Mouse (Mus musculus) thymus, adult 2 months (tissue): ENCODE measurements around the gene 4931428F04Rik. TPM values are rescaled to one million over a fixed set of nuclear protein-coding genes. Genes with fewer than 3 reads are reported as not detected.

Source experiments
- DNase-seq: peaks from one replicate; pipeline ENCODE4 v3.0.0; 2021
- H3K27ac ChIP-seq: fragments of 200-500 bp; 2 replicates; pipeline ENCODE4 v1.5.1; 2012; ENCODE audit warnings: low read length, control low read depth; ENCODE audit not compliant: control insufficient read depth, insufficient read depth
- H3K27me3 ChIP-seq: fragments of 200-500 bp; 2 replicates; pipeline ENCODE4 v1.6.1; 2012; ENCODE audit warnings: mild to moderate bottlenecking, low read length, moderate library complexity, mixed read lengths; ENCODE audit not compliant: control insufficient read depth, insufficient read depth
- H3K36me3 ChIP-seq: fragments of 200-500 bp; 2 replicates; pipeline ENCODE4 v1.6.1; 2012; ENCODE audit warnings: mild to moderate bottlenecking, low read length, moderate library complexity; ENCODE audit not compliant: control insufficient read depth, insufficient read depth
- H3K4me1 ChIP-seq: fragments of 200-500 bp; replicated peaks from 2 replicates; pipeline ENCODE4 v1.6.1; 2012; ENCODE audit warnings: low read length; ENCODE audit not compliant: control insufficient read depth, insufficient read depth
- H3K4me3 ChIP-seq: fragments of 200-500 bp; 2 replicates; pipeline ENCODE4 v1.5.1; 2012; ENCODE audit warnings: mild to moderate bottlenecking, low read length, control low read depth, moderate library complexity; ENCODE audit not compliant: control insufficient read depth, insufficient read depth
- CTCF ChIP-seq: fragments of 200-500 bp; IDR thresholded peaks from 2 replicates; pipeline ENCODE4 v1.5.1; 2012; ENCODE audit warnings: mild to moderate bottlenecking, control low read depth, low read length, moderate library complexity, borderline replicate concordance; ENCODE audit not compliant: control insufficient read depth, poor library complexity, insufficient read depth; ENCODE audit errors: extremely low read depth
- POLR2A ChIP-seq: fragments of 200-500 bp; IDR thresholded peaks from 2 replicates; pipeline ENCODE4 v1.6.1; 2012; ENCODE audit warnings: mild to moderate bottlenecking, low read length, control low read depth, moderate library complexity; ENCODE audit not compliant: control insufficient read depth, poor library complexity, insufficient read depth; ENCODE audit errors: extremely low read depth
- WGBS: fragments of 180-500 bp; shearing (Covaris S2); methylation state at CpG from one replicate; pipeline ENCODE4 v1.1.7; 2018; 5-methylcytosine and 5-hydroxymethylcytosine counted together
- polyA plus RNA-seq: library from polyadenylated mRNA; depleted of rRNA; stranded (reverse); fragments of >200 nt; gene quantifications from 2 replicates; pipeline ENCODE4 v1.2.3, GENCODE M21; 2012

4931428F04Rik gene
- polyA plus RNA-seq, 1 experiment, result 13.6 TPM

GRCm38 (mm10) chr8:105308428-105308827, 18.8 kb upstream of the 4931428F04Rik start:
- DNase-seq, result no peak
- TF ChIP-seq CTCF (no peak), POLR2A (no peak)
- H3K36me3 ChIP-seq, result peaks cover 6% of the 10 kb centered on the region; the same call in 1 of the 2 replicates
- H3K27me3 ChIP-seq, result no peaks in the 10 kb centered on the region
- peaks cover 43% of the 10 kb centered on the region for H3K4me1 ChIP-seq
- WGBS, result 97% methylated on average over 10 of the region's 10 CpGs
- H3K4me3 ChIP-seq, result no peak overlapping the region
- H3K27ac ChIP-seq, result no peak overlapping the region

GRCm38 (mm10) chr8:105307670-105308069, 18.0 kb upstream of the 4931428F04Rik start:
- Histone ChIP-seq H3K27me3 (no peaks in the 10 kb centered on the region), H3K4me1 (peaks cover 45% of the 10 kb centered on the region), H3K36me3 (peaks cover 13% of the 10 kb centered on the region), H3K4me3 (no peak overlapping the region), H3K27ac (no peak overlapping the region)
- no peak for DNase-seq
- WGBS, result 98% methylated on average over 13 of the region's 13 CpGs
- no peak for TF ChIP-seq CTCF
- no peak for TF ChIP-seq POLR2A

GRCm38 (mm10) chr8:105306146-105306691, 16.6 kb upstream of the 4931428F04Rik start:
- Histone ChIP-seq H3K4me3 (no peak overlapping the region), H3K4me1 (peaks cover 45% of the 10 kb centered on the region), H3K36me3 (peaks cover 26% of the 10 kb centered on the region), H3K27me3 (no peaks in the 10 kb centered on the region), H3K27ac (peak overlapping the region; percentile 53; the same call in 1 of the 2 replicates)
- TF ChIP-seq CTCF (no peak), POLR2A (no peak)
- no peak for DNase-seq
- 52% methylated on average over 5 of the region's 5 CpGs for WGBS

GRCm38 (mm10) chr8:105305211-105306145, 15.8 kb upstream of the 4931428F04Rik start, which contains the start of gene Elmo3:
TSS of gene Elmo3 (plus strand) at chr8:105305601.
- H3K27ac ChIP-seq, result peak within 1 kb of the TSS; percentile 53; the same call in 1 of the 2 replicates
- DNase-seq, result peak; percentile 63
- peaks cover 45% of the 10 kb centered on the region for H3K4me1 ChIP-seq
- H3K4me3 ChIP-seq, result peak within 1 kb of the TSS; percentile 34
- peaks cover 30% of the 10 kb centered on the region for H3K36me3 ChIP-seq
- H3K27me3 ChIP-seq, result no peaks in the 10 kb centered on the region
- TF ChIP-seq CTCF, result no peak
- TF ChIP-seq POLR2A, result no peak
- 23% methylated on average over 28 of the region's 30 CpGs for WGBS

- Histone ChIP-seq H3K27me3 (no peaks in the 10 kb centered on the region), H3K36me3 (peaks cover 39% of the 10 kb centered on the region), H3K27ac (peak overlapping the region; percentile 42), H3K4me1 (peaks cover 51% of the 10 kb centered on the region), H3K4me3 (no peak overlapping the region)
- TF ChIP-seq CTCF (no peak), POLR2A (no peak)
- no peak for DNase-seq
- 29% methylated on average over 9 of the region's 9 CpGs for WGBS
Measured at GRCm38 (mm10) chr8:105304325-105305210, 14.9 kb upstream of the 4931428F04Rik start.

- no peak for TF ChIP-seq CTCF
- TF ChIP-seq POLR2A, result no peak
- no peak overlapping the region for H3K4me3 ChIP-seq
Measured at GRCm38 (mm10) chr8:105303874-105304273, 14.2 kb upstream of the 4931428F04Rik start.

More at GRCm38 (mm10) chr8:105303874-105304273, 14.2 kb upstream of the 4931428F04Rik start:
- peaks cover 52% of the 10 kb centered on the region for H3K4me1 ChIP-seq
- no peak for DNase-seq
- peak overlapping the region; percentile 42 for H3K27ac ChIP-seq
- 74% methylated on average over 9 of the region's 9 CpGs for WGBS
- H3K27me3 ChIP-seq, result no peaks in the 10 kb centered on the region
- peaks cover 41% of the 10 kb centered on the region for H3K36me3 ChIP-seq
